Mouse (Mus musculus): Measurements from ENCODE around the gene Dlg1.
A peak's percentile ranks its signal among the peaks of the same experiment; 100 is the strongest.

Gene Dlg1

DNA sequence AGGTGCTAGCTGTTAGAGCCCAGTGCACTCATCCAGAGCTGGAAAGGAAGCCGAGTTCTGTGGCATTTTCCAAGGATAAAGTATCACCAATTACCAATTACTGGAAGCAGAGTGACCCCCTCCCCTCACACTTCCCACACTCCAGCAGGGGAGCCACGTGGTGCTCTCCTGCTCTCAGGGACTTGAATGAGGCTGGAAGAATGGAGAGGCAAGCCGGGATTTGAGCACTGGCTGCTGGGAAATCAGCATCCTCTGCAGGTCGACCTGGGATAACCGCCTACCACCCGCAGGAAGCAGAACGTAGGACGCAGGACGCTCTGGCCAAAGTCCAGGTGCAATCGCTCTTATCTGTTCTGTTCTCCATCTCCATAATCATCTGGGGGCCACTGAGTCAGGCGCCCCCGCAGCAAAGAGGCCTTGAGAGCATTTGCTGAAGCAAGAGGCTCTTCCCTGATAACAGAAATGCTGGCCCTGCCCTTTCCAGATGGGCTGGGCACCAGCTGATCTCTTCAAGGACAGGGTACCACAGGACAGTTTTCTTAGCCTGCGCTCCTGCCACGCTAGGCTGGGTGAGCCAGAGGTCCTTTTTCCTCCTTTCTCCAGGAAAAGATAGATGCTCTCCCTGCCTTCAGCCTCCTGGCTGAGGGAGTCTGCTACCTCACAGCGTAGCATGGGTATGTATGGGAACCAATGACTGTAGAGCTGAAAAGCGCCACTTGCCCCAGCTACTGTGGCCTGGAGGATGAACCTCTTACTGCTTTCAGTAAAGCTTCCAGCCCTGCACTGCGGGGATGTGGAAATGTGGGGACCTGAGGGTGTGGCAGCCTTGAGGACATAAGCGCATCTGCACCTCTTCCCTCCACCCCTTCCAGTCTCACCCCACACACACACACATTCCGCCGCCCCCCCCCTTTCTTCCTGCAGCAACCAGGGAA lies 242.9 kb downstream of the Dlg1 start:
- DNase-seq (ENCODE audit: low spot score): no peak

DNA sequence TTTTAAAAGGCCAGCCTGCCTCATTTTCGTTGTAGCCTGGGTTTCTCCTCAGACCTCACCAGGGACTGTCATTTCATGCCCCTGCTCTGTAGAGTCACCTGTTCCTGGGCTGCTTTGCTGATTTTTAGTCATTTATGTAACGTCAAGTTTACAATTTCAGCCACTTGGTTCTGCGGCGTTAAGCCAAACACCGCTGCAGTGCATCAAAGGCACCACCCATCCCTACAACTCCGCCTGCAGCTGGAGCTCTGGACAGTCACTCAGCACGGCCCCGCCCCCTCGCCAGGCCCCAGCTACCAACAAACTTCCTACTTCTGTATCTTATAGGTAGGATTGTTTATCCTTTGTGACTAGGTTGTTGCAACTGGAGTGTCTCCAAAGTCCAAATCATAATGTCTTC lies 243.7 kb downstream of the Dlg1 start:
- no peak for DNase-seq (ENCODE audit: low spot score)

DNA sequence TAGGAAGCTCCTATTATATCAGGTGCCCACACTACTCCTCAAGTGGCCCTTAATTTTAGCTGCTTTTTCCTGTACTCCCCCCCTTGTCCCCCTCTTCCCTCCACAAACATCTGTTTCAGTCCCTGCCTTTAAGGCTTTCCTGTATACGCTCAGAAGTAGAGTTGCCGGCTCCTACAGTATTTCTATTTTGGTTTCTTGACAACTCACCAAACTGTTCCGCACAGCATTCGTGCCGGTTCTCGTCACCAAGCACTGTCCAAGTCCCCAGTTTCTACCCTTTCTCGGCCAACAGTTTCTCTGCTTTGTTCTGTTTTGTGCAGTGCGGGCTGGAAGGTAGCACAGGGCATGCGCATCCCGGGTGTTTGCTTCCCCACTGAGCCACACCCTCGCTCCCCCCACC lies 245.7 kb downstream of the Dlg1 start:
- DNase-seq (ENCODE audit: low spot score): no peak

DNA sequence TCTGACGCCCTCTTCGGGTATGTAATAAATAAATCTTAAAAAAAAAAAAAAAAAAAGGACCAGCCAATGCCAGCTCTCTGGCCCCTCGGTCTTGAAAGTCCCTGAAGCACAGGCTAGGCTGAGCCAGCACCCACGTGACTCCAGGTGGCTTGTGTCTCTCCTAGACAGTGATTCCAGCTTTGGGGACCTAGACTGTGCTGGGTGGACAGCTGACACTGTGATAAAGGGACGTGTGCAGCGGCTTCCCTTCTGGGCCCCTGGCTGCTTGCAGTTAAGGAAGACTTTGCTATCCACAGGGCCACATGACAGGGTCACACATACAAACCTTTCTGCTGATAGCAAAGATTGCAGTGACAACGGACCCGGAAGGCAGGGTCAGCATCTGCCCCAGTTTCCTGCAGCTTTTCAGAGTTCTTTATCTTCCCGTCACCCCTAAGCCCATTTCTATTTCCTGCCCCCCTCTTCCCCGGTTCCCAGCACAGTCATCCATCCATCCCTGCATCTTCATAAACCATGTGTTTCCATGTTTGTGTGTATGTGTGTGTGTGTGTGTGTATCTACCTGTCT lies 247.1 kb downstream of the Dlg1 start:
- DNase-seq (ENCODE audit: low spot score): no peak

DNA sequence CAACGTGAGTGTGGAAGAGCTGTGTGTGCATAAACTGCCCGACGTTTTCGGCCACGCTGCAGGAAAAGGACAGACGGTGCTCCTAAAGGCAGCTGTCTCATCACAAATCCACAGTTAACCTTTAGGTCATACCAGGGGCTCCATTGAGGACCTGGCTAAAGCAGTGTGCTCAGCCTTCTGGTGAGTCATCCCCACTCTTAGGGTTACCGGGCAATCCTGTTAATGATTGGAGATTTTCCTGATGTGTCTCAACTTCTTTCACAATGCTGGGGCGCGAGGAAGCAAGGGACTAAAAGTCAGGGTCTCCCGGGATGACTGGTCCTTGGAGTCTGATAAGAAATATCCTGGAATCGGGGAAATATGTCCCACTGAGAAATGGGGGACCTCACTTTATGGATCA lies 254.5 kb downstream of the Dlg1 start:
- DNase-seq (ENCODE audit: low spot score): no peak

DNA sequence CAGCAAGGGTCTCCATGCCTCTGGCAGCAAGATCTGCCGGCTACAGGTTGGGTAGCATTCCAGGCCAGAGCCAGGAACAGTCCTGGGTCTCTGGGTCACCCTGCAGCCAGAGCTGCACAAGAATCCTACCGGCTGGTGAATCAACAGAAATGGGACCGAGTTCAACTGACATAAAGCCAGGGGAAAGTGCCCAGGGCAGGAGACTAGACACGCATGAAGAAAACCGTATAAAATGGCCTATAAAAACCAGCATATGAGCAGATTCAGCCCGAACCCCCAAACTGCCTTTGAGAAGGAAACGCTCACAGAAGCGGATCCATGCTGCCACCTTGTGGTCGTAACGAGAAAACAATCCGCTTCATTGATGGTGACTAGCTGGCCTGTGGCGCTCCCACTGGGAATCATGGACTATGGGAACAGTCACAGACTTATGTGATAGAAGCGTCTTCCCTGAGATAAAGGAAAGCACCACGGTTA lies 255.0 kb downstream of the Dlg1 start:
- peak; percentile 67 for DNase-seq (ENCODE audit: low spot score)

DNA sequence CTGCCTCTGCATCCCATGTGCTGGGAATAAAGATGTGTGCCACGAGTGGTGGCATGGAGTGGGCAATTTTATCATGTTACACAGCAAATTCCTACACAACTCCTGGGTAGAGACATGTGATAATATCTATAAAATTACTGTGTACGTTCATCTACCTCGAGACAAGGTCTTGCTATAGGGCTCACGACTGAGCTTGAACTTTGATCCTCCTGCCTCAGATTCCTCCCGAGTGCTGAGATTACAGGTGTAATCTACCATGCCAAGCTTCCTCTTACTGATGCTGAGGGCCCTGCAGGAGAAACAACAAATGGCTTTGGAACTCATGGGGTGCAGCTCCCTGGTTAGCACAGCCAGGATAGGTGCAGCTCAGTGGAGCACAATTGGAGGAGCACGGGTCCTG lies 261.1 kb downstream of the Dlg1 start:
- DNase-seq (ENCODE audit: low spot score): no peak

Data from c-Kit-positive CD71-positive TER-119-positive erythroid progenitor cells, embryonic 14.5 days (primary cell).